Mouse (Mus musculus) neural tube, embryonic 14.5 days (tissue): Measurements from ENCODE around the gene Btnl1. TPM values are rescaled to one million over a fixed set of nuclear protein-coding genes. Genes with fewer than 3 reads are reported as not detected.

Source experiments
- ATAC-seq: fragments of 200-750 bp; cut with Nextera tagmentation; 2 replicates; pipeline ENCODE4 v1.8.0; 2017; ENCODE audit warnings: low read depth, mild to moderate bottlenecking, moderate TSS enrichment, moderate library complexity
- H3K27ac ChIP-seq: fragments of 300-500 bp; sonication (generic); 2 replicates; pipeline ENCODE4 v1.5.1; 2014; ENCODE audit warnings: low read depth, mild to moderate bottlenecking, control low read depth, low read length, moderate library complexity, mixed read lengths
- H3K27me3 ChIP-seq: fragments of 300-500 bp; sonication (generic); 2 replicates; pipeline ENCODE4 v1.6.1; 2014; ENCODE audit warnings: low read length; ENCODE audit not compliant: control insufficient read depth, insufficient read depth
- H3K36me3 ChIP-seq: fragments of 300-500 bp; sonication (generic); 2 replicates; pipeline ENCODE4 v1.6.1; 2014; ENCODE audit warnings: low read length, mixed read lengths; ENCODE audit not compliant: control insufficient read depth, insufficient read depth
- H3K4me1 ChIP-seq: fragments of 300-500 bp; sonication (generic); 2 replicates; pipeline ENCODE4 v1.6.1; 2014; ENCODE audit warnings: low read length; ENCODE audit not compliant: control insufficient read depth, insufficient read depth
- H3K4me2 ChIP-seq: fragments of 300-500 bp; sonication (generic); 2 replicates; pipeline ENCODE4 v1.6.1; 2014; ENCODE audit warnings: mild to moderate bottlenecking, low read depth, low read length, control low read depth
- H3K4me3 ChIP-seq: fragments of 300-500 bp; sonication (generic); 2 replicates; pipeline ENCODE4 v1.5.1; 2014; ENCODE audit warnings: low read depth, low read length, control low read depth, mixed read lengths
- H3K9ac ChIP-seq: fragments of 300-500 bp; sonication (generic); replicated peaks from 2 replicates; pipeline ENCODE4 v1.6.1; 2014; ENCODE audit warnings: low read depth, mild to moderate bottlenecking, control low read depth, low read length, mixed read lengths
- H3K9me3 ChIP-seq: fragments of 300-500 bp; sonication (generic); 2 replicates; pipeline ENCODE4 v1.6.1; 2016; ENCODE audit warnings: low read length; ENCODE audit not compliant: control insufficient read depth
- WGBS: fragments of 180-500 bp; shearing (Covaris S2); extraction: QIAGEN DNeasy Blood & Tissue Kit; methylation state at CpG from one replicate; pipeline ENCODE4 v1.1.7; 2014; 5-methylcytosine and 5-hydroxymethylcytosine counted together
- polyA plus RNA-seq: library from polyadenylated mRNA; unstranded; fragments of >200 nt; fragmentation: Nextera tagmentation; extraction: Ambion mirVana; gene quantifications from 2 replicates; pipeline ENCODE4 v1.2.1, GENCODE M21; 2014

Gene Btnl1
- polyA plus RNA-seq, 1 experiment from 2014 or later, result not detected

DNA sequence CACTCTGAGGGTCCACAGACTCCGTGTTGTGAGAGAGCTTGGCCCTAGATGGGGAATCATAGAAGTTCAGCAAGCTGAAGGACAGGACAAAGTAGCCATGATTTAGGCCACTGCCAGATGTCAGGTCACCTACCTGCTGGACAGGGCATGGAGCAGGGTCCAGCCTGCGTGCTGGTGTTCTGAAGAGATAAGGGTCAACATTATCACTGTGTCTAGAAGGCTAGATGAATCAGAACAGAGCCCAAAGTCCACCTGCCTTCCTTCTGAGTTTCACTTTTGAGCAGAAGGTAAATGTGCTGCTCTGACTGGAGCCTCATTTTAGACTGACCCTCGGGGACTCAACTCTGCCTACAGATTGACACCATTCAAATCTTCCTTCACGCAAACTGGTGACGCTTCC, 22.4 kb upstream of the Btnl1 start, which contains the start of gene Btnl2:
TSS of gene Btnl2 (plus strand) at position 284 of the 400 bp plus-strand sequence.
- ATAC-seq, result no peak
- no peak within 1 kb of the TSS for H3K9ac ChIP-seq

GRCm38 (mm10) chr17:34354940-34355339, 22.0 kb upstream of the Btnl1 start:
- Histone ChIP-seq H3K4me3 (no peak overlapping the region), H3K9me3 (no peaks in the 10 kb centered on the region), H3K4me2 (no peak overlapping the region), H3K27ac (no peak overlapping the region), H3K4me1 (no peaks in the 10 kb centered on the region), H3K36me3 (no peaks in the 10 kb centered on the region), H3K9ac (no peak overlapping the region), H3K27me3 (no peaks in the 10 kb centered on the region)
- ATAC-seq, result no peak
- WGBS, result 100% methylated on average over 1 of the region's 1 CpGs

More for the DNA sequence above, 22.4 kb upstream of the Btnl1 start, which contains the start of gene Btnl2:
- H3K9me3 ChIP-seq, result no peaks in the 10 kb centered on the region
- WGBS, result 90% methylated on average over 5 of the region's 5 CpGs
- no peak within 1 kb of the TSS for H3K4me3 ChIP-seq
- H3K36me3 ChIP-seq, result no peaks in the 10 kb centered on the region
- H3K27ac ChIP-seq, result no peak within 1 kb of the TSS
- no peaks in the 10 kb centered on the region for H3K4me1 ChIP-seq
- H3K4me2 ChIP-seq, result no peak within 1 kb of the TSS
- no peaks in the 10 kb centered on the region for H3K27me3 ChIP-seq

- Histone ChIP-seq H3K4me1 (no peaks in the 10 kb centered on the region), H3K36me3 (no peaks in the 10 kb centered on the region), H3K27me3 (no peaks in the 10 kb centered on the region), H3K4me3 (no peak overlapping the region), H3K4me2 (no peak overlapping the region), H3K9ac (no peak overlapping the region), H3K9me3 (no peaks in the 10 kb centered on the region), H3K27ac (no peak overlapping the region)
- WGBS, result 84% methylated on average over 15 of the region's 15 CpGs
- ATAC-seq, result no peak
Observed at GRCm38 (mm10) chr17:34362954-34363546, 13.9 kb upstream of the Btnl1 start.

- H3K9ac ChIP-seq, result no peak overlapping the region
- no peak for ATAC-seq
- H3K4me1 ChIP-seq, result no peaks in the 10 kb centered on the region
- no peak overlapping the region for H3K4me2 ChIP-seq
- H3K4me3 ChIP-seq, result no peak overlapping the region
- no peaks in the 10 kb centered on the region for H3K27me3 ChIP-seq
- no peaks in the 10 kb centered on the region for H3K36me3 ChIP-seq
- 84% methylated on average over 3 of the region's 3 CpGs for WGBS
- H3K9me3 ChIP-seq, result no peaks in the 10 kb centered on the region
- no peak overlapping the region for H3K27ac ChIP-seq
Observed at GRCm38 (mm10) chr17:34363676-34364310, 13.1 kb upstream of the Btnl1 start.

DNA sequence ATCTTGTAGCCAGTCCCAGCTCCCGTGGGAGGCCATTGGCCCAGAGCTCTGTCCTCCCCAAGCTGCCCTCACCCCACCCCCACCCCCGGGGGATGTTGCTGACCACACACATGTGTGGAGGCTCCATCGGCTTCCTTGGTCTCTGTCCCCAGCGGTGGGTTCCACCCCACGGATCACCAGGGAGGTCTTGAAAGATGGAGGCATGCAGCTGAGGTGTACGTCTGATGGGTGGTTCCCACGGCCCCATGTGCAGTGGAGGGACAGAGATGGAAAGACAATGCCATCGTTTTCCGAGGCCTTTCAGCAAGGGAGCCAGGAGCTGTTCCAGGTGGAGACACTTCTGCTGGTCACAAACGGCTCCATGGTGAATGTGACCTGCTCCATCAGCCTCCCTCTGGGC, 11.9 kb upstream of the Btnl1 start:
- Histone ChIP-seq H3K36me3 (no peaks in the 10 kb centered on the region), H3K27me3 (no peaks in the 10 kb centered on the region), H3K9ac (no peak overlapping the region), H3K4me3 (no peak overlapping the region), H3K4me1 (no peaks in the 10 kb centered on the region), H3K27ac (no peak overlapping the region), H3K4me2 (no peak overlapping the region), H3K9me3 (no peaks in the 10 kb centered on the region)
- ATAC-seq, result no peak
- 77% methylated on average over 10 of the region's 10 CpGs for WGBS

GRCm38 (mm10) chr17:34370563-34370962, 6.4 kb upstream of the Btnl1 start:
- no peaks in the 10 kb centered on the region for H3K36me3 ChIP-seq
- H3K27ac ChIP-seq, result no peak overlapping the region
- H3K27me3 ChIP-seq, result no peaks in the 10 kb centered on the region
- H3K4me1 ChIP-seq, result no peaks in the 10 kb centered on the region
- no peak overlapping the region for H3K9ac ChIP-seq
- 85% methylated on average over 4 of the region's 4 CpGs for WGBS
- H3K4me2 ChIP-seq, result no peak overlapping the region
- no peak overlapping the region for H3K4me3 ChIP-seq
- ATAC-seq, result no peak
- no peaks in the 10 kb centered on the region for H3K9me3 ChIP-seq

- Histone ChIP-seq H3K27me3 (no peaks in the 10 kb centered on the region), H3K4me1 (no peaks in the 10 kb centered on the region), H3K4me3 (no peak overlapping the region), H3K4me2 (no peak overlapping the region), H3K27ac (no peak overlapping the region), H3K9ac (no peak overlapping the region), H3K36me3 (no peaks in the 10 kb centered on the region), H3K9me3 (no peaks in the 10 kb centered on the region)
- no peak for ATAC-seq
- WGBS, result 77% methylated on average over 6 of the region's 6 CpGs
Observed at GRCm38 (mm10) chr17:34373055-34373709, 3.8 kb upstream of the Btnl1 start.

DNA sequence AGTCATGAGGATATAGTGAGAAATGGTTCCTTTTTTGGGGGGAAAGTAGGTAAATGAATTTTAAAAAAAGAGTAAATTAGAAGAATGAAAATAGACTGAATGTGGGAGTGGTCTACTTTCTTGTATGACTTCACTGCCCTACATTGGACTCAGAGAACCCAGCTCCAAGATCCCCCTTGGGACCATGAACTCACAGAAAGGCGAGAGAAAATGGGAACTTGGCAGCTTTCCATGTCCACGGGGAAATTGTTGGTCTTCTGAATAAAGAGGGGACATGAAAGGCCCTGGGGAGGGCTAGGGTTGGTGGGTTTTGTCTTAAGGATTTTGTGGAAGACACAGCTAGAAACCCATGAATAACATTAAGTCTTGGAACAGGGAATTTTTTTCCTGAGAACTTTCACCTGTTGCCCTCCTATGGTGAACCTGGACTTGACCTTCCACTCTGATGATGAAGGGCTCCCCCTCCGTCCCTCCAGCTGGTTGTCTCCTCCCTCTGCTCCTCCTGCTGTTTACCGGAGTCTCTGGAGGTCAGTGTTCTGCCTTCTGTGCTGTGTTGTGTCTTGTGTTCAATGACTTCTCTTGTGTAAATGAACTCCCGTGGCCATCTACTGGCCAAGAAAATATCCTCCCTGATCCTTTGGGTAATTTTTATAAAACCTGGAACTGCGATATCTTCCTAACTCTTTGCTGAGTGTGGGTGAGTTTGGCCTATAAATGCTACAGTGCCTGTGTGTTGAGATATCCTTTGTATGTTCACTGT, 698 bp downstream of the Btnl1 start:
- Histone ChIP-seq H3K36me3 (no peaks in the 10 kb centered on the region), H3K4me3 (no peak overlapping the region), H3K4me1 (no peaks in the 10 kb centered on the region), H3K27ac (no peak overlapping the region), H3K9ac (no peak overlapping the region), H3K27me3 (no peaks in the 10 kb centered on the region), H3K9me3 (no peaks in the 10 kb centered on the region), H3K4me2 (no peak overlapping the region)
- no peak for ATAC-seq
- WGBS, result 60% methylated on average over 6 of the region's 6 CpGs

- ATAC-seq, result no peak
- 84% methylated on average over 2 of the region's 2 CpGs for WGBS
- no peaks in the 10 kb centered on the region for H3K27me3 ChIP-seq
- H3K4me2 ChIP-seq, result no peak overlapping the region
- H3K36me3 ChIP-seq, result no peaks in the 10 kb centered on the region
- H3K9me3 ChIP-seq, result no peaks in the 10 kb centered on the region
- H3K4me1 ChIP-seq, result no peaks in the 10 kb centered on the region
- no peak overlapping the region for H3K9ac ChIP-seq
- no peak overlapping the region for H3K27ac ChIP-seq
- H3K4me3 ChIP-seq, result no peak overlapping the region
Observed at GRCm38 (mm10) chr17:34378716-34379115, 1.8 kb downstream of the Btnl1 start.
